Mouse (Mus musculus): Measurements from ENCODE around the gene Kdm1a.

Gene Kdm1a

DNA sequence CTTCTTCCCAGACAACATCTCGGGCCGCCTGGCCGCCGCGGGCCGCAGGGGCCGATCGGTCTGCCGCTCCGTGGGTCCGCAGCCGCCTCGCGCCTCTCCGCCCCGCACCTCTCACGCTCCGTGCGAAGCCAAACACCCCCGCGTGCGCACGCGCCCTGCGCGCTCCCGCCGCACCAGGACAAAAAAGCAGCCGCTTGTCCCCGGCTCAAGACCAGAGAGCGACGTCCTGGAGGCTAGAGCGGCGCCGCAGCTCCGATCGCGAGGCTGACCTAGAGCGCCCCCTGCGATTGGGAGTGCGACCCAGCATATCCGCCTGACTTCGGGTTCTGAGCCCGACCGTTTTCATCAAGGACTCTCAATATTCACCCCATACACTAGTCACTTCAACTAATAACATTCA is at the start of gene Kdm1a:
Gene Kdm1a (minus strand): TSS at position 156 of the 400 bp plus-strand sequence.
- DNase-seq (ENCODE audit: low spot score), result peak; percentile 96

DNA sequence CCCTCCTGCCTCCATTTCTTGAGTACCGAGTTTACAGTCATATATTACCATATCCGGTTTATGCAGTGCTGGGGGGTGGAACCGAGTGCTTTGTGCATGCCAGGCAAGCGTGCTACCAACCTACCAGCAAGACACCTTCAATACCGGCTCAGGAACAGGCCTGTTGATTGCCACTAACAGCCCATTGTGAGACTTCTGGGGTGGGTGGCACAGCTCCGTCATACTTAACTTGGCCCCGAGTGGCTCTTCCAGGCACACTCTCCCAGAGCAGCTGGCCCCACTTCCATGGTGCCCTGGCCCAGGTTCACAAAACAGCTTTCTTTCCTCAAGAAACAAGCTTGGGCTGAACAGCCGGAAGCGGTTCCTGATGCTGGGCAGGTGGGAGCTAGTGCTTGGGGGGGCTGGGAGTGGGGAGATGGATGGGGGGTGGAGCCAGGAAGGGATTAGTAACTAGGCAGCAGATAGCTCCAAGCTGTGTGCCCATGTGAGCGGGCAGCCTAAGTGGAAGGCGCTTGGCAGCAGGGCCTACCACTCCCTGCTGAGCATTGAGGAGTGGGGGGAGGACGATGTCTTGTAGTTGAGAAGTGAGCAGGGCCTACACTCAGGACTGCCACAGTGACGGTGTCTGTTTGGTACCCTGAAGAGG is 49.5 kb upstream of the Kdm1a start:
- peak; percentile 21 for DNase-seq (ENCODE audit: low spot score)

DNA sequence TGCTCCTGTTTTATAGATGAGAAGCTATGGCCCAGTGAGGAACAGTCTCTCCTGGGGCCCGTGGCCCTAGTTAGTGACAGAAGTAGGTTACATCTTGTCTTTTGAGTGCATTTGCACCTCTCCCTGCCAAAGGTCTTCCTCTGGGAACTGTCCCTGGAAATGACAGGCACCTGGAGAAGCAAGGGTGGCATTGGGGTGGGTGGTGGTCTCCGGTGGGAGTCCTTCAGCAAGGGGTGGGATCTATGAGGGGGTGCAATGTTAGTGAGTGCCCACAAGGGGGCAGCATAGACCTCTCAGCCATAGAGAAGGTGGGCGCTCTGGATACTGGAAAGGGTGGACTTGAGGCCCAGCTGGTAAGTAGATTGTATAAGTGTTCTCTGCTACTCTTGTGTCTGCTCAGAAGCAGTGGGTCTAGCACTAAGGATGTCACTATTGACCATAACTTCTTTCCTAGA is 48.9 kb upstream of the Kdm1a start:
- peak; percentile 86 for DNase-seq (ENCODE audit: low spot score)

DNA sequence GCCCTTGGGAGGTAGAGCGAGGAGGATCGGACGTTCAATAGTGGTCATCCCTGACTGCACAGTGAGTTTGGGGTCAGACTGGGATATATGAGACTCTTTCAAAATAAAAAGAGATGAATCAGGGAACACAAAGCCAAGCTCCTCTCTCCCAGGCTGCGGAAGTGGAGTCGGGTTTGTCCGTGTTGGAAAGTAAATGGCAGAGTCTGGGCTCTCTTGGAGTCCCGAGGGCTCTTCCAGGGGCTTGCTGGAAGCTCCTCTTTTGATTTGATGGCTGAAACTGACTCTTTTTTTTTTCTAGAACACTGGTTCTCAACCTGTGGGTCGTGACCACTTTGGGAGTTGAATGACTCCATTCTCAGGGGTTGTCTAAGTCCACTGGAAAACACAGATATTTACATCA is 47.7 kb upstream of the Kdm1a start:
- no peak for DNase-seq (ENCODE audit: low spot score)

DNA sequence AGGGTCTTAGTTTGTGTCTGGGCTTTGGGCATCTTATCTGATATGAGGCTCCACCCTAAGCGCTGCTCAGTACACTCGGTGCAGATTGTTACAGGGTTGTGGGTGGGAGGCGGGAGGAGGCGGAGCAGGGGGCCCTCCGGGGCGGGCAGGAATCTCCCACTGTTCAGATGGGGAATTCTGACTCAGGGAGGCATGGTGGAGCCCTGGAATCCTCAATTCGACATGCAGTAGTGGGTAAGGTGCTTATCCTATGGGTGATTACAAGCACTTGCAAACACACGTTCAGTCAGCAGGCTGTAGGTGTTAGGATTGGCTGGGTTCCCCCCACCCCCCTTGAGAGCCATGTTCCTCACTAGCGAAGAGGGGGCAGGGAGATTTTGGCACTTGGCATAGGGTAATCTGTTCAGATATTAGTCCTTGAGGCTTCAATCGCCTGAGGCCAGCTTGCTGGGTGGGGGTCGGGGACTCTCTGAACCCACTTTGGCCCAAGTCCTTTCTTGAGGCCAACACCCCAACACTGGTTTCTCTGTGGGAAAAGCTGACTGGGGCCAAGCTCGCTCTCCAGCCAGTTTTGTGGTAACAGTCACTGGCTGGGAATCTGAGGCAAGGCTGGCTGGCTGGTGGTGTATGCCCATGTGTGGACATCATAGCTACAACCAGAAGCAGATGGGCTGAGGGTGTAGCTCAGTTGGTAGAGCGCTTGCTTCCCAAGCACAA is 47.1 kb upstream of the Kdm1a start:
- DNase-seq (ENCODE audit: low spot score), result no peak

DNA sequence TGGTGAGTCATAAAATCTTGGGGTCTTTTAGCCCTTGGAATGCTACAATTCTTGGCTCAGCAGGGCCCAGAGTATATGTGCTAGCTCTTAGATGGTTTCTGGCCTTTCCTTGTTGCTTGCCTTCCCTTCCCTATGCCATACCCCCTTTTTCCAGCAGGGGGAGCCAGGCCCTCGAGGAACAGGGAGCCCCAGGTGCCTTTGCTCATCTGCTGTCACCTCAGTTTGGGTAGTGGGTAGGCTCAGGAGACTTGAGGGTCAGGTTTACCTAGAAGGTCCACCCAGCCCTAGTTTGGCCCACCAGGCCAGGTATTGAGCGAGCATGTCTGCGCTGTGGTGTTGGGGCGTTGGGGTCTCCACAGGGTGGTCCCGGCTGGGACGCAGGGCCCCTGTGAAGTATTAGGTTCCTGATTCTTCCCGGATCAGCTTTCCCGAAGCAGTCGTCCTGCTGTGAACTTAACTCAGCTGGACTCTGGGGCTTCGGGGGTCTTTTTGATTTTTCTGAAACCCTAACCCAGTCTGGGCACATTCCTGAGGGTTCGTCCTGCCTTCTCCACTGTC is 46.5 kb upstream of the Kdm1a start:
- peak; percentile 84 for DNase-seq (ENCODE audit: low spot score)

DNA sequence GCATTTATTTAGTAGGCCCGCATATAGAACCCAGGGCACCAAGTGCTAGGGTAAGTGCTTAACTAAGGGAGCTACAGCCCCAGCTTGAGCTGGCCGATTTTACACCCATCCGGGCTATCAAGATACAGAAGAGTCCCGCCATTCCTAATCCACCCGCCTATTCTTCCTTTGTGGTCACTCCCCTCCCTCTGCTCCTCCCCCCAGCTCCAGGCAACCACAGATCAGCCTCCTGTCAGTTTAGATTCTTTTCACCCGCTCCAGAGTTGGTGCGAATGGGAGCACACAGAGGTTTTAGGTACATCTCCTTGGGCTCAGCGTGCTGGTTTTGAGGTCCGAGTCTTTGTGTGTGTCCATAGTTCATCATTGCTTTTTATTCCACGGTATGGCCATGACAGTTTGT is 36.4 kb upstream of the Kdm1a start:
- DNase-seq (ENCODE audit: low spot score), result peak; percentile 52

DNA sequence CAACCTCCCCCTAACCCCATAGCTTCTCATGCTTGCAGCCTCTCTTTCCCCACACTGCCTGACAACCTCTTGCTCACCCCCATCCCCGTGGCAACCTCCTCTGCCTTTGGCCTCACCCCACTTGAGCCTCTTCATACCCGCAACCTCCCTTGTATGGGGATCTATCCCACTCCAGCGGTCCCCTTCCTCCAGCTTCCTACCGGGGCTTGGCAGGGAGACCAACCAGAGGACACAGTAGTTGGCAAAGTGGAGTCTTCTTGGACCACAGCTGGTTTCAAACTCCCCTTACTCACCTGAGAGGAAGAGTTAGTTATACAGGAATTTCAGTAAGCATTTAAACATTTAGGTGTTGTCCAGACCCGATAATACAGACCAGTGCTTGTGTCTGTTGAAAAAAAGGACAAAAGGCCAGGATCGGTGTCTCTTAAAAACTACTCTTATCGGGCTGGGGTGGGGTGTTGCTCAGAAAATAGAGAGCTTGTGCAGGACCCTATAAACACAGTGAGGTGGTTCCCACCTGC is 35.8 kb upstream of the Kdm1a start:
- DNase-seq (ENCODE audit: low spot score), result no peak

DNA sequence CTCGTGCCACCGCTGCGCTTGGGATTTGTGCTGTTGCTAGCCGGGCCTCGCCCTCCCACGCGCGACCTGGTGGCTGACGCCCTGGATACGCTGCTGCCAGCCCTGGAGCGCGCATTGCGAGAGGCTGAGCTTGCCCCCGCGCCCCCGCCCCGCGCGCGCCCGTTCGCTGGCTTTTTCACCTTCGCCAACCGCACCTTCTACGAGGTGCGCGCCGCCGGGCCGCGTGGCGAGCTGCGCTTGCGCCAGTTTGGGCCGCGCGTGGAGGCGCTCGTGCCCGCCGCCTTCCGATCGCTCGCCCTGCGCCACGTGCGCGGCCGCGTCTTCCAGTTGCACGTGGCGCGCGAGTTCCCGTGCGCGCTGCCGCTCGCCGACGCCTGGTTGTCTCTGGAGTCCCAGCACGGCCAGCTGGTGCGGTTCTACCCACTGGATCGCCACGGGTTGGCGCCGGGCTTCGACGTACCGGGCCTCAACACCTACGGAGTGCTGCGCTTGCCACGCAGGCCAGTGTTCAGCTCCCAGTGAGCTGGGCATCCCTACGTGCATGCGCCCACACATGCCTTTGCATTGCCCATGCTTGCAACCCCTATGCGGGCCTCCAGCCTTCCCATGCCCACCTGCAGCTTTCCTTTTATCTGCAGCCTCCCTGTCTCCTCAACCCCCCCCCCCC is 35.2 kb upstream of the Kdm1a start:
- peak; percentile 68 for DNase-seq (ENCODE audit: low spot score)

DNA sequence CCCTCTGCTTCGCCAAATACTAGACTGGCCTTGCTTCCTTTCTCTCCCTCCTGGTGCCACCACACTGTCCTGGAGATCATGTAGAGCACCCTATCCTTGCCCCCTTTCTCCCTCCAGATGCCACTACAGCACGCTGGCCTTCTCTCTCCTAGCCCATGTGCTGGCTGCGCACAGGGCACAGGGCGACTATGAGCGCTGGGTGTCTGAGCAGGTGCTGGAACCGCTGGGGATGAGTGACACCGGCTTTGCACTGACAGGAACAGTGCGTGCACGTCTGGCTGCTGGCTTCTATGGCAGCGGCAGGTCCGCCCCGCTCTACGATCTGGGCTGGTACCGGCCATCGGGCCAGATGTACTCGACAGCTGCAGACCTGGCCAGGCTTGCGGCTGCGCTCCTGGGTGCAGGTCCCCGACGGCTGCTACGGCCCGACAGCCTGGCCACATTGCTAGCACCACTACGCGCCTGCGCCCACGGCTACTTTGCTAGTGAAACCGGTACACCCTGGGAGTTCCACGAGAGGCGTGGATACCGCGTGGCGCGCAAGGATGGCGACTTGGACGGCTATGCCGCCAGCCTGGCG is 34.5 kb upstream of the Kdm1a start:
- no peak for DNase-seq (ENCODE audit: low spot score)

DNA sequence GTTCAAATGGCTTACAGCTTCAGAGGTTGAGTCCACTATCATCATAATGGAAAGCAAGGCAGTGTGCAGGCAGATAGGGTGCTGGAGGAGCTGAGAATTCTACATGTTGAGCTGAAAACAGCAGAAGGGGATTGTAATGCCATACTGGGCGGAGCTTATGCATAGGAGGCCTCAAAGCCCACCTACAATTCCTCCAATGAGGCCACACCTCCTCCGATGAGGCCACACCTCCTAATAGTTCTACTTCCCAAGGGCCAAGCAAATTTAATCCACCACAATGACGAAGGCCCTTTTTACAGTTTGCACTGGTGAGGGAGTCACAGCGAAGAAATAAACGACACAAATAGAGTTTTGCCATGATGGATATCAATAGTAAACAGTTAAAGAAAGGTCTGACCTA is 34.0 kb upstream of the Kdm1a start:
- no peak for DNase-seq (ENCODE audit: low spot score)

DNA sequence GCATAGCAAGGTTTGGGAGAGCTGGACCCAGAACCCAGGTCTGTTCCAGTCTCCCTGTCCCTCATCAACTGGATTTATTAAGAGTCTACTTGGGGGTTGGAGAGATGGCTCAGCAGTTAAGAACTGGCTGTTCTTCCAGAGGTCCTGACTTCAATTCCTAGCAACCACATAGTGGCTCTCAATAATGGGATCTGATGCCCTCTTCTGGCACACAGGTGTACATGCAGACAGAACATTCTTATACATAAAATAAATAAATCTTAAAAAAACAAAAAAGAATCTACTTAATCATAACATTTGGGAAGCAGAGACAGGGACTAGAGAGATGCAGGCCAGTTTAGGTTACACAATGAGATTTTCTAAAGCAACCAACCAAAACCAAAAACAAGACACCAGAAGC is 33.5 kb upstream of the Kdm1a start:
- DNase-seq (ENCODE audit: low spot score), result no peak

DNA sequence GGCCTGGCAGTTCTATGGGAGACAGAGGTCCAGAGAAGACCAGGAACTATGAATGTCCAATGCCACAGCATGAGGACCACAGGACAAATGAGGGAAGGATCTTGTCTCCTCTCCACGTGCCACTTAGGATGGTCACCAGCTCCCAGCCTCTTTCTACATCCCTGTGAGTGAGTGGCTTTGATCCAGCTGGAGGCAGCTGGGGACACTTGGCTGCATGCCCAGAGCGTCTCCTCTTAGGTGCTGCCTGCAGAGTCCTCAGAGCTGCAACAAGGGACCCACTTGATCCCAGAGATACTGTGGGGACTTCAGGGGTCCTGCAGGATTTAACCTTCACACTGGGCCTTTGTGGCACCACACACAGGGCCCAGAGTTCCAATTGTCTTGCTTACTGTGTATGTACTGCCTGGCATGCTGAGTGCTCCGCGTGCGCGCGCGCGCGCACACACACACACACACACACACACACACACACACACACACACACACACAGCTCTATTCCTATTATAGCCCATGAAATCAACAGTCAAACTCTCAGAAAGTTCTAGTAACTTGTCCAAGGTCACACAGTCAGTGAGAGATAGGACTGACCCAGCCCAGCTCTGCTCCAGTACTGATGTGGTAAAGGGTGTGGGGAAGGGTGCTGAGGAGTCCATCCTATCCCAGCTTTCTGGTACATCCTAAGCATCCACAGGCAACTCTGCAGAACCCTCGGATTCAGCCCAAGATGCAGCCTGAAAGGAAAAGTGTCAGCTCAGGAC is 28.9 kb upstream of the Kdm1a start:
- DNase-seq (ENCODE audit: low spot score), result no peak

DNA sequence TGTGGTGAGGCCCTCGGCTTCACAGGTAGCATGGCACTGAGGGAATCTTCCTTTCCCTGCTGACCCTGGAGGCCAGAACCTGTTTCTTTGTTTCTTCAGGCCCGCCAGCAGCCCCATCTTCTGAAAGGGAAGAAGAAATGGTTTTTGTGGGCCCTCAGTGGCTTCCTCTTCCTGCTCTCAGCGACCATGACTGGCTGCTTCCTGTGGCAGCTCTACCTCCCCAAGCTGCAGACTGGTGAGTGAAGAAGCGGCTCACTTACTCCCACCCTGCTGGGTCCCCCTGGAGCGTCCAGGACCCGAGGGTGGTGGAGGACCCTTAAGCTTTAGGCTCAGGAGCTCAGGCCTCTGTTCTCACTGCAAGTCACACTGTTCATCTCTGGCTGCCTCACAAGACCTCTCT is 24.1 kb upstream of the Kdm1a start:
- DNase-seq (ENCODE audit: low spot score), result no peak

DNA sequence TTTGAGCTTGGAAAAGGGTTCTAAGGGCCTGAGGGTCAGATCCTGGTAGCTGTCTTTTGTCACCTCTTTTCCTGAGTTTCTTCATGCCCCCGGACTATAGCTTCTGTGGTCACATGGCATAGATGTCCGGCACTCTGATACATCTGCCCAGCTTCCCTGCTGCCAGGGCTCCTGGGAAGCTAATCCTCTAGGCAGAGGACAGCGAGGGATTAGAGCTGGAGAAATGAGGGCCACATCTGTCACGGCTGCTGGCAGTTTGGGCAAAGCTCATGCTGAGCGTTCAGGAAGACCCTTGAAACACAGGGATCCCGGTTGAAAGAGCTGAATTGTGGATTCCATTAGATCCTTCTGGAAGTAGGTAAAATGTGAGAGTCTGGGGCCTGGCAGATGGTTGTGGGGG is 19.9 kb upstream of the Kdm1a start, which contains the start of gene Lactbl1:
Gene Lactbl1 (plus strand): TSS at position 234 of the 400 bp plus-strand sequence.
- DNase-seq (ENCODE audit: low spot score), result no peak

DNA sequence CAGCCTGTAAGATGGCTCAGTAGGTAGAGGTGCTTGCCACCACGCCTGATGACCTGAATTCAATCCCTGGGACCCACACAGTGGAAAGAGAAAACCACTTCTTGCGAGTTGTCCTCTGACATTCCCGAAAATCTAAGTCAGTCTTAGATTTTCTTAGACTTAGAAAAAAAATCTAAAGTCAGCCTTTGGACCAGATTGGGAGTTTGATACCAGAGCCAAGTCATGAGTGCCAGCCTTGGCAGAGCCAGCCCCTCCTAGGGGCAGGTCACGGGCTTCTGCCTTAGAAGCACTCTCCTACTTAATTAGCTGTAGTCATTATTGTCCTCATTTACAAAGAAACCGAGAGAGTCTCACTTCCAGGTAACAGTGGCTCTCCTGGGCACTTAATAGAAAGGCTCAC is 19.4 kb upstream of the Kdm1a start:
- no peak for DNase-seq (ENCODE audit: low spot score)

DNA sequence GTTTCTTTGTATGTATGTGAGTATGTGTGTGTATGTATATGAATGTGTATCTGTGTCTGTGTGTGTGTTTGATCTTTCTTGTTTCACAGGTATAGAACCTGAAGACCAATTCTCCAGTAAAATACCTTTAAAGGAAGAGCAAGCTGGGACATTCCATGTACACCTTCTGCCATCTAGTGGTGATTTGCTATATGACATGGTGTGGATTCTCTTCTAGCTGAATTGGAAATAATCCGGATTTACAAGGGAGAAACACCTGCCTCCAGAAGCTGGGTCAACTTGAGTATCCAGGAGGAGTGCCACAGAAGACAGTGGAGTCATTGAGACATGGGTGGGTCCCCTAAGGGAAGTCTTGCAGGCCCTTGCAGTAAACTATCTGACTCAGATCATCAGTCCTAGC is 18.8 kb upstream of the Kdm1a start:
- peak; percentile 92 for DNase-seq (ENCODE audit: low spot score)

DNA sequence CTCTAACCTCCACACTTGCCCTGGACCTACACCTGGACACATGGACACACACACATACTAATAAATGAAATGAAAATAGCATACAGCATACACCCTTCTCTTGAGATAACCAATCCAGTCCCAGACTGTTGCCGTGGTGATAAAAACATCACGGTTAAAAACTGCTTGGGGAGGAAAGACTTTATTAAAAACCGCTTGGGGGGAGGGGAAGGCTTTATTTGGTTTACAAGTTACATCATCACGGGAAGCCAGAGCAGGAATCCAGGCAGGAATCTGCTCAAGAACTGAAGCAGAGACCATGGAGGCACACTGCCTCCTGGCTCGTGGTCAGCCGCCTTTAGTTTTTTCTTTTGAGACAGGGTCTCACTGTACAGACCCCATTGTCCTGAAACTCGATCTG is 11.1 kb upstream of the Kdm1a start:
- DNase-seq (ENCODE audit: low spot score), result no peak

DNA sequence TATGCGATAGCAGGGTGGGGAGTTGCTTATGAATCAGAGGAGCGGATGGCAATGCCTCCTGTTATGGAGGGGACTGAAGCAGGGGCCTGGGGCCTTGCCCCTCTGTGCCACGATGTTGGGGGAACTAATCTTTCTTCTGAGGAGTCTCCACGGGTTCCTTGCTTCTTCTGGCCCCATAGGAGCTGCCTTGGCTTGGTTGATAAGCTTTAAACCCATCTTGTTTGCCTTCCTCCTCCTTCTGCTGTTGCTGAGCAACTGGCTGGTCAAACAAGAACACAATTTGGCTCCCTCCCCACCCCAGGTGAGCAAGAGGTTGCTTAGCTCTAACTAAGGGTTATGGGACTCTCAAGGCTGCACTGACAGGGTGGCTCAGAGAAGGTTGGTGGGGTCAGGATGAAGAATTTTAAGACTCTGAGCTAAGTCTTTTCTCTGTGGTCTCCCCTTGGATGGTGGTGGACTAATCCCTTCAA is 7.9 kb upstream of the Kdm1a start, which contains the start of gene Tex46:
Gene Tex46 (plus strand): TSS at position 51 of the 470 bp plus-strand sequence.
- DNase-seq (ENCODE audit: low spot score), result no peak

DNA sequence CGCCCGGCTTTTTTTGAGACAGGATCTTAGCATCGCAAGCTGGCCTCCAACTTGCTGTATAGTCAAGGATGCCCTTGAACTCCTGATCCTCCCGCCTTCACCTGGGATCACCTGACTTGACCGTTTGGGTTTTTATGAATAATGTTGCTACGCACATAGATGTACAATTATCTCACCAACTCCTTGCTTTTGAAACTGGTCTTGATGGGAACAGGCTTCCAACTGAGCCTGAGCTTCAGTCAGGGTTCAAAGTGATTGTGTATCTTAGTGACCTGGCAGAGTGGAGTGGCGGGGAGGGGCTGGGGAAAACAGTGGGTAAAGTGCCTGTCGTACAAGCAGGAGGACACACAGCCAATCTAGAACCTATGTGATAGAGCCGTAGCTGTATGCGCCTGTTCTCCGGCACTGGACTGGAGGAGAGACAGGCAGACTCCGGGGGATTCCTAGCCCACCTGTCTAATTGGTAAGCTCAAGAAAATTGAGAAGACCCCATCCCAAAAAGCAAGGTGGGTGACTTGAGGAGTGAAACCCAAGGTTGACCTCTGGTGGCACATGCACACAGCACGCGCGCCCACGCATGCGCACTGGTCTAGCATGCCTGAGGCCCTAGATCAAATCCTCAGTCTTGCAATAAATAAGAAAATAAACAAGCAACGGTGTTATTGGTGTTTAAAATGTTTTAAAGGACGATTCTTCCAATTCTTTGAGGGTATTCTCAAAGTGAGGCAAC is 3.4 kb upstream of the Kdm1a start:
- no peak for DNase-seq (ENCODE audit: low spot score)

All from retina, embryonic 14.5 days (tissue).